Mouse (Mus musculus): ENCODE measurements around the gene Smndc1. TPM values are rescaled to one million over a fixed set of nuclear protein-coding genes. Genes with fewer than 3 reads are reported as not detected.
"Not testable (repeated sequence)": the region's sequence is repeated elsewhere in the genome, so short reads cannot be mapped to it uniquely, and the experiment has no call there.

The Smndc1 gene
- polyA plus RNA-seq, 1 experiment from 2014 or later, result 28.3 TPM

- H3K4me3 ChIP-seq, result no peak overlapping the region
- no peak for ATAC-seq (ENCODE audit: low FRiP score, low read depth)
- H3K9ac ChIP-seq, result no peak overlapping the region
- no peaks in the 10 kb centered on the region for H3K27me3 ChIP-seq
- no peaks in the 10 kb centered on the region for H3K36me3 ChIP-seq
- WGBS, result 71% methylated on average over 2 of the region's 2 CpGs
- H3K4me1 ChIP-seq (replicated peaks), result no peaks in the 10 kb centered on the region
- H3K27ac ChIP-seq (replicated peaks), result no peak overlapping the region
- no peaks in the 10 kb centered on the region for H3K9me3 ChIP-seq
- no peak overlapping the region for H3K4me2 ChIP-seq
Observed at GRCm38 (mm10) chr19:53407350-53407749, 17.0 kb upstream of the Smndc1 start.

GRCm38 (mm10) chr19:53405810-53406209 is 15.4 kb upstream of the Smndc1 start:
- Histone ChIP-seq H3K4me3 (no peak overlapping the region), H3K9ac (no peak overlapping the region), H3K4me2 (no peak overlapping the region), H3K27me3 (no peaks in the 10 kb centered on the region), H3K9me3 (no peaks in the 10 kb centered on the region), H3K27ac (replicated peaks) (no peak overlapping the region), H3K4me1 (replicated peaks) (no peaks in the 10 kb centered on the region), H3K36me3 (no peaks in the 10 kb centered on the region)
- 55% methylated on average over 2 of the region's 2 CpGs for WGBS
- no peak for ATAC-seq (ENCODE audit: low FRiP score, low read depth)

GRCm38 (mm10) chr19:53404837-53405356 is 14.5 kb upstream of the Smndc1 start:
- 52% methylated on average over 18 of the region's 18 CpGs for WGBS
- ATAC-seq (ENCODE audit: low FRiP score, low read depth), result peak; percentile 65
- H3K4me1 ChIP-seq (replicated peaks), result no peaks in the 10 kb centered on the region

GRCm38 (mm10) chr19:53404219-53404836 is 13.9 kb upstream of the Smndc1 start:
- no peak for ATAC-seq (ENCODE audit: low FRiP score, low read depth)
- Histone ChIP-seq H3K36me3 (no peaks in the 10 kb centered on the region), H3K4me2 (no peak overlapping the region), H3K4me1 (replicated peaks) (no peaks in the 10 kb centered on the region), H3K27me3 (no peaks in the 10 kb centered on the region), H3K9me3 (no peaks in the 10 kb centered on the region), H3K4me3 (no peak overlapping the region), H3K27ac (replicated peaks) (peak overlapping the region; percentile 33; the same call in 1 of the 2 replicates), H3K9ac (no peak overlapping the region)
- WGBS, result 78% methylated on average over 10 of the region's 10 CpGs

More at GRCm38 (mm10) chr19:53404837-53405356, 14.5 kb upstream of the Smndc1 start:
- Histone ChIP-seq H3K4me3 (no peak overlapping the region), H3K36me3 (no peaks in the 10 kb centered on the region), H3K4me2 (0 out of 2 replicates have a peak overlapping the region, but pooled peaks have one; percentile 3), H3K9ac (no peak overlapping the region), H3K9me3 (no peaks in the 10 kb centered on the region), H3K27me3 (no peaks in the 10 kb centered on the region), H3K27ac (replicated peaks) (peak overlapping the region; percentile 33; the same call in 1 of the 2 replicates)

- H3K4me1 ChIP-seq (replicated peaks), result no peaks in the 10 kb centered on the region
- WGBS, result 52% methylated on average over 12 of the region's 12 CpGs
- H3K4me3 ChIP-seq, result no peak overlapping the region
- H3K4me2 ChIP-seq, result no peak overlapping the region
- no peak for ATAC-seq (ENCODE audit: low FRiP score, low read depth)
- no peak overlapping the region for H3K27ac ChIP-seq (replicated peaks)
- H3K9ac ChIP-seq, result no peak overlapping the region
- no peaks in the 10 kb centered on the region for H3K9me3 ChIP-seq
- H3K36me3 ChIP-seq, result no peaks in the 10 kb centered on the region
- no peaks in the 10 kb centered on the region for H3K27me3 ChIP-seq
Observed at GRCm38 (mm10) chr19:53402741-53403432, 12.5 kb upstream of the Smndc1 start.

- Histone ChIP-seq H3K36me3 (no peaks in the 10 kb centered on the region), H3K9me3 (no peaks in the 10 kb centered on the region), H3K27ac (replicated peaks) (no peak overlapping the region), H3K4me1 (replicated peaks) (no peaks in the 10 kb centered on the region), H3K27me3 (no peaks in the 10 kb centered on the region), H3K4me3 (no peak overlapping the region), H3K9ac (no peak overlapping the region), H3K4me2 (no peak overlapping the region)
- WGBS, result 84% methylated on average over 16 of the region's 16 CpGs
- ATAC-seq (ENCODE audit: low FRiP score, low read depth), result no peak
Observed at GRCm38 (mm10) chr19:53400332-53401110, 10.1 kb upstream of the Smndc1 start.

- ATAC-seq (ENCODE audit: low FRiP score, low read depth), result no peak
- Histone ChIP-seq H3K4me3 (no peak overlapping the region), H3K27me3 (no peaks in the 10 kb centered on the region), H3K4me2 (no peak overlapping the region), H3K9ac (no peak overlapping the region), H3K4me1 (replicated peaks) (no peaks in the 10 kb centered on the region), H3K27ac (replicated peaks) (no peak overlapping the region), H3K9me3 (no peaks in the 10 kb centered on the region), H3K36me3 (no peaks in the 10 kb centered on the region)
- WGBS, result 90% methylated on average over 4 of the region's 4 CpGs
Observed at GRCm38 (mm10) chr19:53399213-53399612, 8.8 kb upstream of the Smndc1 start.

- no peak overlapping the region for H3K4me2 ChIP-seq
- H3K9me3 ChIP-seq, result no peaks in the 10 kb centered on the region
- H3K27ac ChIP-seq (replicated peaks), result no peak overlapping the region
- H3K9ac ChIP-seq, result no peak overlapping the region
- no peak for ATAC-seq (ENCODE audit: low FRiP score, low read depth)
- no peak overlapping the region for H3K4me3 ChIP-seq
- no peaks in the 10 kb centered on the region for H3K27me3 ChIP-seq
- 88% methylated on average over 12 of the region's 12 CpGs for WGBS
- H3K36me3 ChIP-seq, result no peaks in the 10 kb centered on the region
- H3K4me1 ChIP-seq (replicated peaks), result no peaks in the 10 kb centered on the region
Observed at GRCm38 (mm10) chr19:53397451-53398233, 7.3 kb upstream of the Smndc1 start.

GRCm38 (mm10) chr19:53395805-53396204 is 5.4 kb upstream of the Smndc1 start:
- not testable (repeated sequence) for H3K9ac ChIP-seq; H3K27ac ChIP-seq (replicated peaks); ATAC-seq (ENCODE audit: low FRiP score, low read depth); H3K9me3 ChIP-seq; H3K27me3 ChIP-seq; H3K4me2 ChIP-seq; H3K4me1 ChIP-seq (replicated peaks); H3K4me3 ChIP-seq; H3K36me3 ChIP-seq
- WGBS, result 36% methylated on average over 5 of the region's 5 CpGs

- H3K4me3 ChIP-seq; H3K27ac ChIP-seq (replicated peaks); H3K4me1 ChIP-seq (replicated peaks); H3K36me3 ChIP-seq; ATAC-seq (ENCODE audit: low FRiP score, low read depth); H3K9me3 ChIP-seq; H3K27me3 ChIP-seq; H3K9ac ChIP-seq; H3K4me2 ChIP-seq: not testable (repeated sequence)
- WGBS, result 67% methylated on average over 3 of the region's 3 CpGs
Observed at GRCm38 (mm10) chr19:53394956-53395355, 4.6 kb upstream of the Smndc1 start.

GRCm38 (mm10) chr19:53394552-53394951 is 4.2 kb upstream of the Smndc1 start:
- 18% methylated on average over 7 of the region's 7 CpGs for WGBS
- H3K27me3 ChIP-seq, result no peaks in the 10 kb centered on the region
- no peaks in the 10 kb centered on the region for H3K9me3 ChIP-seq
- H3K4me2 ChIP-seq, result no peak overlapping the region
- no peak overlapping the region for H3K4me3 ChIP-seq
- H3K36me3 ChIP-seq, result no peaks in the 10 kb centered on the region
- H3K27ac ChIP-seq (replicated peaks), result no peak overlapping the region
- no peak for ATAC-seq (ENCODE audit: low FRiP score, low read depth)
- peaks cover 10% of the 10 kb centered on the region for H3K4me1 ChIP-seq (replicated peaks)
- H3K9ac ChIP-seq, result no peak overlapping the region
